Mouse (Mus musculus) 416B (cell line): ENCODE results near the gene Gm45713.
A peak's percentile ranks its signal among the peaks of the same experiment; 100 is the strongest.

Experiments
- DNase-seq: peaks from one replicate; pipeline ENCODE4 v3.0.0; 2011; ENCODE audit warnings: low read depth

The Gm45713 gene

DNA sequence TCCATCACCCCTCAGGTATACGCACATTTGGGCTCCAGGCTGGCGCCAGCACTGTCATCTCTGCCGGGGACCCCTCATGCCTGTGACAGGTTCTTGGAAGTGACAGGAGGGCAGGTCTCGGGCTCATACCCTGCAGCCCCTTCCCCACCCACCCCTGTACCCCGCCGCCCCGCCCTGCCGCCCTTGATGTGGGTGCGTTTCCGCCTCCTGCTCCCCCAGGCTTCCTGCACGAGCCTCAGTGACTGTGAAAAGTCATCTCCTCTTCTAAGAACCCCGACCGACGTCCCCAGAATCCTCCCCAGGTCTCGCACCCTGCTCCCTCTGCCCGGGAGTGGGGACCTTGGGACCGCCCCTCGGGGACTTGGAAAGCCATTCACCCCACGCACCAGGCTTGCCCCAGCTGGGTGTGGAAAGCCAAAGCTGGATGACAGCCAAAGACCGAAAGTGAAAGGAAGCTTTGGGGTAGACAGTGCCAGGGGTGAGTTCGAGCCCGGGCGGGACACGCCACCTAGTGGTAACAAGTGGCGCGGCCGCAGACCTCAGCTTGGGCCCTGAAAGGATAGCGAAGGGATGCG is at the start of gene Gm45713, which contains the start of gene Flt3l:
Gm45713 (minus strand) TSS at position 239 of the 575 bp plus-strand sequence.
Flt3l (minus strand) TSS at position 440 of the 575 bp plus-strand sequence.
- peak; percentile 92 for DNase-seq

DNA sequence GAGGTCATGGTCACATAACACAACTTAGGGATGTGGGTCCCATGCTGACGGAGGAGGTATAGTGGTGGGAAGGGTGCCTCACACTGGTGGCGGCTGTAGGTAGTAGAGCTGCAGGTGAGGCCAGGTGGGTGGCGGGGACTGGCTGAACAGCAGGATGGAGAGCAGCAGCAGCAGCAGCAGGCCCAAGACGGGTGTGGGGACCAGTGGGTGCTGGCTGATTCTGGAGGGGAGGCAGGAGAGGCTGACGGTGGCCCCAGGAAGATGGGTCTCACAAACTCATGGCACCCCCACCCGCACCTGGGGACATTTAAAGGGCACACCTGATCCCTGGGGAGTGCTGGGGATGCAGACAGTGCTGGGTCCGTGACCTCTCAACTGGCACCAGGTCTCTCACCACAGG is 47.6 kb upstream of the Gm45713 start:
- DNase-seq, result no peak

DNA sequence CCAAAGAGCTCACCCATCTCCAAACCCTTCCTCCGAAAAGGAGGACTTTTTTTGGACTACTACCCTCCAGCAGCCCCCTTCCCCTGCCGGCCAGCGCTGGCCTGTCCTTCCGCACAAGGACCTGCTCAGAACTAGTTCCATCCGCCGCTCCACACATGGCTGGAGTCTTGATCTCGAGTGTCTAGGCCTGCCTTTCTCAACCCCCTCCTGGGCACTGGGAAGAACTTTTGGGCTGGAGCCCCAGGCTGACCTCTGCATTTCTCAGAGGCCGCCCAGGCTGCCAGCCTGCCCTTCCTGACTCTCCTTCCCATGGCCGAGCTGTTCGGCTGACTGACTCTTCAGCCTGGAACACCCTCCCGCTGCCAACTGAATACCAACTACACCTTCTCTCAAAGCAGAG is 46.6 kb upstream of the Gm45713 start:
- DNase-seq, result no peak

DNA sequence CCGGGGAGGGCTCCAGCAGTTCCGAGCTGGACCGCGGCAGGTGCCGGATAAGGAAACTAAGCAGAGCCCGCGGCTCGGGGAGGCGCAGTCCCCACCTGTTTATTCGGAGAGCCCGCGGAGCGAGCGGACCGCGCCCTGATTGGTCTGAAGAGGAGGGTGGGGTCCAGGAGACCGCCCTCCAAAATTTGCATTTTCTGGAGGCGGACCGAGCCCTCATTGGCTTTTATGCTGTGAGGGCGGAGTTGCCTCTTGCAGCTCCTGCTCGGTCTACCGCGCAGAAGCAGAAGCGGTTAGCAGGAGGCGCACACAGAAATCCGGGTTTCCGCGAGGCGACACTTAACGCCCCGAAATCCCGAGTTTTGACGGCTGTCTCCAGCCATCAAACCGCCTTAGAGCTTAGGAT is 46.2 kb upstream of the Gm45713 start:
- peak; percentile 85 for DNase-seq

DNA sequence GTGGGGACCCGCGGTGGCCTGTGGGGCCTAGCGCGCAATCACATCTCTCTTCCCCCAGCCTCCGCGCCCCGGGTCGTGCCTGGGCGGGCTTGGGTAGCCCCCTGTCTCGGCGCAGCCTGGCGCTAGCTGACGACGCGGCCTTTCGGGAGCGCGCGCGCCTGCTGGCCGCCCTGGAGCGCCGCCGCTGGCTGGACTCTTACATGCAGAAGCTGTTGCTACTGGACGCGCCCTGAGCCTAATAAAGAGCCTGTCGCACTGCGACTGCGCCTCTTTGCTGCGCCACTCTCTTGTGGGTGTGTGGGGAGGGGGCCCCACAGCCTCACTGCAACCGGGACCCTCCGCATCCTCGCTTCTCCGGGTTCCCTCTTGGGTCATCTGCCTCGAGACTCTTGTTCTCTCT is 45.5 kb upstream of the Gm45713 start:
- no peak for DNase-seq

DNA sequence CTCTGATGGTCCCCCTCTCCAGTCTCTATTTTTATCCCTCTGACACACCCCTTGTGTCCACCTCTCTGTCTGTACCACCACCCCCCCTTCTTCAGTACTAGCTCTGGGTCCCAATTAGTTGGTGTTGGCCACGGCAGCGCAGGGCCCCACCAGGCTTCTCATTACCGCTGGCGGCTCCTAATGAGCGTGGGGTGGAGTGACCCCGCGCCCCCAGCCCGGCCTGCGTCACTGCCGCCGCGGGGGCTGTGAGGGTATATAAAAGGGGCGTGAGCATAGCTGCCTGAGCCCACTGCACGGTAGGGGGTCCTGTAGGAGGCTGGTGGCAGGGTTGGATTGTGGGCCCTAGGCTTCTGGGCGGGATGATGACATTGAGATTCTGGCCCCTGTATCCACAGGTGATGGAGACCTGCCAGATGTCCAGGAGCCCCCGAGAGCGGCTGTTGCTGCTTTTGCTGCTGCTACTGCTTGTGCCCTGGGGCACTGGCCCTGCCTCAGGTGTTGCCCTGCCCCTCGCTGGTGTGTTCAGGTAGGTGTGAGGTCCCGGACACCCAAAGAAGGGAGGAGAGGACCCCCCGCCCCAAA is 45.0 kb upstream of the Gm45713 start, which contains the start of gene Pth2:
Pth2 (plus strand) TSS at position 100 of the 582 bp plus-strand sequence.
- DNase-seq, result no peak

DNA sequence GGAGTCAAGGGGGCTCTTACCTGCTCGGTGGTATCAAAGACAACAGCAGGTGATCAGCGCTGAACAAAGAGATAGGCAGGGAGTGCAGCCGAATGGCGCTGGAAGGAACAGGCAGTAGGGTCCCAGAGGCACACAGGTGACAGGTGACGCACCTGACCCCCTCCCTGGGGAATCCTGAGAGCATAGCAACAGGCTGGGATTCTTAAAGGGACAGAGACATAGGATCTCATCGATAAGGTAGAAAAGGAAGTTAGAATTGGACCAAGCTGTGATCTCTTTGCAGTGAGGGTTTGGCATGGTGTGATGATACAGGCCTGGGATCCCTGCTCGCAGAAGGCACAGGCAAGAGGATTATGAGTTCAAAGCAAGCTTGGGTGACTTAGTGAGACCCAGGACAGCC is 43.4 kb upstream of the Gm45713 start, which contains the start of gene Gfy:
Gfy (minus strand) TSS at position 101 of the 400 bp plus-strand sequence.
- no peak for DNase-seq

DNA sequence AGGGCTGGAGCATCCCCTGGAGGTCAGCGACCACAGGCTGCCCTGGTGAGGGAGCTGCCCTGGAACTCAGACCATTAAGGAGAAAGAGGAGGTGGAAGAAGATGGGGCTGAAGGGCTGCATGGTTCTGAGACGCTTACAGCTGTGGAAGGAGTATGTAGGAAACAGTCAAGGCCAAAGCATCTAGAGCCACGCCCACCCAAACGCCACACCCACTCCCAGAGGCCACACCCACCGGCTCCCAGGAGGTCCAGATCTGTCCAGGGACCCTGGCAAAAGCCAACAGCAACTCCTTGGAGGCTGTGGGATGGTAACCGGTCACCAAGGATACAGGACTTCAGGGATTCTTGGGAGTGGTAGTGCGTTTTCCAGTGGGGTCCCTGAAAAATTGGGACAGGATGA is 42.5 kb upstream of the Gm45713 start:
- DNase-seq, result no peak

DNA sequence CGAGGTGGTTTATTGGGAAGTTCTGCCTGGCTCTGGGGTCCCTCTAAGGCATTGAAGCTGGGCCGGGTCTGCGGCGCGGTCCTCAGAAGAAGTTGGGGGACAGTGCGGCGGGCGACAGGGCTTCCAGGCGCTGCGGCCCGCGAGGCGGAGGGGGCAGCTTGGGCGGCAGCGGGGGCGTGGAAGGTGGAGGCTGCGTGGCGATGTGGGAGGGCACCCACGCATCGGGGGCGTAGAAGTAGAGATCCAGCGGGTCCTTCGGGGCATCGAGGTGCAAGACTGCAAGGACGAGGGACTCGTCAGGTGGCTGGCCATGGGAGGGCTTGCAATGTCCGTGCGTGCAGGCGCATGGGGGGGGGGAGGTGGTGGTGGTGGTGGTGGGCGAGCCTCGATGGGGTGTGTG is 40.3 kb upstream of the Gm45713 start:
- no peak for DNase-seq

DNA sequence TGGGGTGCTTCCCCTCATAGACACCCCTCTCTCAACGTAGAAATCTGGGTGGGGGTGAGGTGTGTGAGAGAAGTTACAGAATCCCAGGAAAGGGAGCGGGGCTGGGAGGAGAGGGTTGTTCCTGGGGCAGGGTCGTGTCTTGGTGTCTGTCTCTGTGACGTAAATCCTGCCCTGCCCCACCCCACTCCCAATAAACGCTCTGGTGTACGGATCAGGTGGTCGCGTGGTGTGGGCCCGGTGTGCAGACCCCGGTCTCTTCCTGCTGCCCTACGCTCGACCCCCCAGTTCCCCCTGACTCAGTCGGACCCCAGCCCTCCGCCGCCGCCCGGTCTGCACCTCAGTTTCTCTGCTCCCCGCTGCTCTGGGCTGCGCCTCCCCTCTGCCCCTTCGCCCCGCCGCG is 39.9 kb upstream of the Gm45713 start:
- no peak for DNase-seq

DNA sequence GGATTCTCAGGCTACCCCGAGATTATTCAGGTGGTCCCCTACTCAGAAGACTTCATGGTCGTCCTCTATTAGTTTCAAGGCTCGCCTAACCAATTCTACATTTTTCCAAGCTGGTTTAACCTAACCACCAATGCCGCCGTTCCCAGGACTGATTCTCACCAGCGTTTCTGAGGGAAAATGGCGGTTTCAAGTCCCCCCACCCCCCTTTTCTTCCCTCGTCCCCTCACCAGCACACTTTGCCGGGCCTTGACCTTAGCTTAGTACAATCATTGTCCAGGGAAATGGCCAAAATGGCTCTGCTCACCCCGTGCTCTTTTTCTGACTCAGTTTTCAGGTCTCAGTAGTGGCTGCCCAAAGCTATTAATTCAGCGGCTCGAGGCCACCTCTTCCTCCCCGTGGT is 39.4 kb upstream of the Gm45713 start:
- DNase-seq, result peak; percentile 14

DNA sequence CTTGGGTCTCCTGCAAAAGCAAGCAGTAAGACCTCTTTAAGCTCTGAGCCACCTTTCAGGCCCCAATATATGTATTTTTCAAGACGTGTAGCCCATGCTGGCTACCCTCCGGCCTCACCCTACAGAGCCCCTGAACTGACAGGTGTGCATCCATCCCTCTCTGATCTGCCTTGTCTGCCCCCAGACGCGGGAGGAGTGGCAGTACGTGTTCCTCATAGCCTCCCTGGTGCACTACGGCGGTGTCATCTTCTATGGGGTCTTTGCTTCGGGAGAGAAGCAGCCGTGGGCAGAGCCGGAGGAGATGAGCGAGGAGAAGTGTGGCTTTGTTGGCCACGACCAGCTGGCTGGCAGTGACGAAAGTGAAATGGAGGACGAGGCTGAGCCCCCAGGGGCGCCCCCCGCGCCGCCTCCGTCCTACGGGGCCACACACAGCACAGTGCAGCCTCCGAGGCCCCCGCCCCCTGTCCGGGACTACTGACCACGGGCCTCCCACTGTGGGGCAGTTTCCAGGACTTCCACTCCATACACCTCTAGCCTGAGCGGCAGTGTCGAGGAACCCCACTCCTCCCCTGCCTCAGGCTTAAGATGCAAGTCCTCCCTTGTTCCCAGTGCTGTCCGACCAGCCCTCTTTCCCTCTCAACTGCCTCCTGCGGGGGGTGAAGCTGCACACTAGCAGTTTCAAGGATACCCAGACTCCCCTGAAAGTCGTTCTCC is 38.7 kb upstream of the Gm45713 start:
- peak; percentile 17 for DNase-seq

DNA sequence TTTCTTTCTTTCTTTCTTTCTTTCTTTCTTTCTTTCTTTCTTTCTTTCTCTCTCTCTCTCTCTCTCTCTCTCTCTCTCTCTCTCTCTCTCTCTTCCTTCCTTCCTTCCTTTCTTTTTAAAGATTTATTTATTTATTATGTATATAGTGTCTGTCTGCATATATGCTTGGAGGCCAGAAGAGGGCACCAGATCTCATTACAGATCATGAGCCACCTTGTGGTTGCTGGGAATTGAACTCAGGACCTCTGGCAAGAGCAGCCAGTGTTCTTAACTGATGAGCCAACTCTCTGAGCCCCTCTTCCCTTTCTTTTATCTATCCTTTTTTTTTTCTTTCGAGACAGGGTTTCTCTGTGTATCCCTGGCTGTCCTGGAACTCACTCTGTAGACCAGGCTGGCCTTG is 37.7 kb upstream of the Gm45713 start:
- peak; percentile 70 for DNase-seq

DNA sequence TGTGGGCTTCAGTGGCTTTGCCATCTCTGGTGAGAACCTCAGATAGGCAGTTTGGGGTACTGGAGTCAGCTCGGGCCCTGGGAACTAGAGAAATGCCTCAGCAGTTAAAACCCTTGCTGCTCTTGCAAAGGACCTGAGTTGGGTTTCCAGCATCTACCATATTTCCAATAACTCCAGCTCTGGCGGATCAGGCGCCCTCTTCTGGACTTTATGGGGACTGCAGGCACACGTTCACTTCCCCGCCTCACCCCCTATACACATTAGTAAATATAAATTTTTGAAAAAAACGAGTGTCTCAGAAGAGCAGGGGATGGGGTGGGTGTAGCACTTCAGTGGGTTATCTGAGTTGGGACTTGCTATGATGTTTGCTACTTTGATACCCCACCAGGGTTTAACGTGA is 36.9 kb upstream of the Gm45713 start:
- peak; percentile 57 for DNase-seq

DNA sequence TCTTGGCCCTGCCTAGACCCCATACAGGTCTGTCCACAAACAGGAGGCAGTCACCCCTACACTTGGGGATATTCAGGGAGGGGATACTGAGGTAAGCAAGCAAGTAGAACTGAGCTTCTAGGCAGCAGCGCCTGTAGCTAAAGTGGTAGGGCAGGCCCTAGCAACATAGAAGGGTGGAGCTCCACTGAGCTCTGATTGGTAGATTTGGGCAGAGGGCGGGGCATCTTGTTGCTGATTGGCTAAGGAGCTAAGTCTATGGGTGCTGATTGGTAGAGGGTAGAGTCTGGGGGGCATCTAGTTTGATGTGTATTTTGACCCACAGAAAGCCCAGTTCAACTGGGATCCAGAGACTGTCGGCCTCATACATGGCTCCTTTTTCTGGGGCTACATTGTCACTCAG is 33.5 kb upstream of the Gm45713 start:
- no peak for DNase-seq

DNA sequence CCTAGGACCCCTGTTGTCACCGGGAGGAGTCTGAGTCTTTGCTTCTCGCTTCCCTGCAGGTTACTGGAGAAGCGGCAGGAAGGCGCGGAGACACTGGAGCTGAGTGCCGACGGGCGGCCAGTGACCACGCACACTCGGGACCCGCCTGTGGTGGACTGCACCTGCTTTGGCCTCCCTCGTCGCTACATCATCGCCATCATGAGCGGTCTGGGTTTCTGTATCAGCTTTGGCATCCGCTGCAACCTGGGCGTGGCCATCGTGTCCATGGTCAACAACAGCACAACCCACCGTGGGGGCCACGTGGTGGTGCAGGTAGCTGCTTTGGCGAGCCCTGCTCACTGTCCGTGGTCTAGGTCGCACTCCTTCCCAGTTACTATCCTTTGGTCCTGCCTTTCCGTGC is 32.6 kb upstream of the Gm45713 start:
- no peak for DNase-seq

DNA sequence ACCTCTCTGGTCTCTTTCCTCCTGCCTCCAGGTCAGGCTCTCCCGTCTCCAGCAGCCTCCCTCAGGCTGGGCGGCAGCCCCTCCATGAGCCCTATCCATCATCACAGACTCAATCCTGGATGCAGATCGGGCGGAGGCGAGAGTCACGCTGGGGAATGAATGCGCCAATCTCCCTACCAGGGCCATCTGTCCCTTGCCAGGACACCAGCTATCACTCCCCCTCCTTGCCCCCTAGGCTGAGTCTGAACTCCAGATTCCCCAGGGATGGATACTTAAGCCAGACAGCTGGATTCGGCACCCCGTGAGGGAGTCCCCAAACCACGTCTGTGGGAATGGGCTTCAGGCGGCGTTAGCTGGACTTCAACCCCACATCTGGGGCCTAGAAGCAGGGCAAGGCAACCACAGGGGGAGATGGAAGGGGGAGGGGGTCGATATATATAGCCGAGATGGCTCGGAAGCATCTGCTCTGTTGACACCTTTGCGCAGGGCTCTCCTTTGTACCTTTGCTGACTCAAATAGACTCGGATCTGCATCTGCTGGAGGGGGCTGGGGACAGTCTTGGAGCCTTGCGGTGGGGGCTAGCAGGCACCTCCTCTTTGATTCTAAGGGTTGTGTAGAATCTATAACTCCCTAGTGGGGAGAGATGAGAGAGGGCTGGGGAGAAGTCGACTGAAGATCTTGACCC is 31.9 kb upstream of the Gm45713 start:
- DNase-seq, result no peak

DNA sequence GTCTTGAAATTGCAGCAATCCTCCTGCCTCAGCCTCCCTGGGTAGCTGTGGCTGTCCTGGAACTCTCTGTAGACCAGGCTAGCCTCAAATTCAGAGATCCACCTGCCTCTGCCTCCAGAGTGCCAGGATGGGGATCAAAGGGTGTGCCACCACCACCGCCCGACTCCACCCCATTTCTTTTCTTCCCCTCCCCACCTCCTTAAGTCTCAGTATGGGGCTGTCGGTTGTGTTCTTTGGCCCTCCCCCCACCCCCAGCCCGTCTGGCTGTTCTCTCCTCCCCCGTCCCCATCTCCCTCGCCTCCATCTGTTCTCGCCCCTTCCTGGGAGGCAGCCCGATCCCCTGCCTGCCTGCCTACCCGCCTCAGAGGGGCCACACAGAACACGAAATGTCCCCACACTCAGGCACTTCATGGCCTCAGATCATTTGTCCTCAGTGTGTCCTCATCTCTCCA is 30.9 kb upstream of the Gm45713 start:
- DNase-seq, result no peak

DNA sequence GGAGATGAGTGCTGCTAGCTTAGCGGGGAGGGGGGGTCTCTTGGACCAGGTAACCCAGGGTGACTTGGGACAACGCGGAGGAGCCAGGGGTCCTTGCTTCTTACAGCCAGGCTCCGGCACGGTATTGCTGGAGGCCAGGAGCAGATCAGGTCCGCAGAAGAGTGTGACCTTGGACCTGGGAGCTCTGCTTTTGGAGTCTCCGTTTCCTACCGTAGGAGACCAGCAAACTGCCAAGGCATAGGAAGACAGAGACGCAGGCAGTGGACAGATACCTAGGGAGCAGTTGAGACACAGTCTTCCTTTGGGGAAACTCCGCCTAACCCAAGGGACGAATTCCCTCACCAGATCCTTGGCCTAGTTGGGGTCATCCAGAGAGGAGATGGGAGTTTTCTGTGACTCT is 29.7 kb upstream of the Gm45713 start:
- DNase-seq, result no peak

DNA sequence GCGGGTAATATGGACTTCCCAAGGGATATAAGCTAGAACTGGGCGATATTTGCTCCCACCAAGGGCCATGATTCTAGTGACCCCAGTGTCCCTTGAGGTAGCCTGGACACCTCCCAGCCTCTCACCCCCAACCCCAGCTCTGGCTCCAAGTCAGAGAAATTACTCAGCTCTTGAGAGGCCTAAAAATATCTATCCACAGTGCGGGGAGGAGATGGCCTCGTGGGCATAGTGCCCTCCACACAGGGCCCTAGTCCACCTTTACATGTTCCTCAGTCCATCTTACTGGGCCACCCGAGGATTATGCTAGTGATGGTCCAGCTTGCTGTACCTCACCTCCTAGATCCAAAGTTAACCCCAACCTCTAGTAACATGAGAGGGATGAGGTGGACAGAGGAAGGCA is 28.8 kb upstream of the Gm45713 start:
- no peak for DNase-seq

DNA sequence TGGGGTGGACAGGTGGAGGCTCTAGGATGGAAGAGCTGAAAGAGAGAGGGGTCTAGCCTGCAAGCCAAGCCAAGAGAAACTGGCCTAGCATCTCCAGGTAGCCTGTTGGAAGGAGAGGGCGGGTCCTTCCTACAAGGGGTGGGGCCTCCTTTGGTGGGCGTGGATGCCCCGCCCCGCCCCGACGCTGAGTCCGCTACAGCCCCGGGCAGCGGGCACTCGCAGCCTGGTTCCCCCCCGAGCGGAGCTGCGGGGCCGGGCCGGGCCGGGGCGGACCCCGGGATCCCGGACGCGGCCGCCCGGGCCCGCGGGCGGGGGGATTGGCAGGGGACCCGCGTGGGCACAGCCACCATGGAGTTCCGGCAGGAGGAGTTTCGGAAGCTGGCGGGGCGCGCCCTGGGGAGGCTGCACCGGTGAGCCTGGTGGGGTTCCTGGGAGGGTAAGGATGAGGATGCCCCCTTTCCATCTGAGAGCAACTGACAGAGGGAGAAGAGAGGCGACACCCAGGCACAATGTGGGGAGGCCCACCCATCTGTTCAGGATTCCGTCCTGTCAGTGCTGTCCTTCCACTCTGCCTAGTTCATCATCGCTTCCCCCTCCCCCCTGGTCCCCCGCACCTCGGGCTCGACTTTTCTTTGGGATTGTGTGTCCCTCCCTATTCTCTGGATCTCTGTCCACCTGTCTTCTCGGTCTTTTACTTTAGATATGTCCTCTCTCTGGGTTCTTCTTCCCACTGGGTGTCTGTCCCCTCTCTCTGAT is 27.9 kb upstream of the Gm45713 start, which contains the start of gene Slc17a7:
Slc17a7 (plus strand) TSS at position 215 of the 756 bp plus-strand sequence.
- DNase-seq, result no peak
